Mouse (Mus musculus): ENCODE data around the gene Akap1. TPM values are rescaled to one million over a fixed set of nuclear protein-coding genes. Genes with fewer than 3 reads are reported as not detected.

Gene Akap1
- polyA plus RNA-seq, 1 experiment from 2014 or later = 14.0 TPM

- H3K4me3 ChIP-seq = no peak overlapping the region
- no peak overlapping the region for H3K27ac ChIP-seq
- no peaks in the 10 kb centered on the region for H3K9me3 ChIP-seq (replicated peaks)
- no peak overlapping the region for H3K4me2 ChIP-seq
- H3K4me1 ChIP-seq = peaks cover 14% of the 10 kb centered on the region
- H3K9ac ChIP-seq = no peak overlapping the region
- no peak for ATAC-seq
- WGBS (ENCODE audit: insufficient replicate concordance) = 79% methylated on average over 8 of the region's 8 CpGs
- peaks cover 85% of the 10 kb centered on the region for H3K36me3 ChIP-seq
- no peaks in the 10 kb centered on the region for H3K27me3 ChIP-seq (replicated peaks)
Observed at GRCm38 (mm10) chr11:88840292-88840691, 24.1 kb downstream of the Akap1 start.

GRCm38 (mm10) chr11:88839379-88839778, 25.0 kb downstream of the Akap1 start:
- Histone ChIP-seq H3K4me1 (peaks cover 14% of the 10 kb centered on the region), H3K27ac (no peak overlapping the region), H3K27me3 (replicated peaks) (no peaks in the 10 kb centered on the region), H3K4me3 (no peak overlapping the region), H3K4me2 (no peak overlapping the region), H3K36me3 (peaks cover 85% of the 10 kb centered on the region), H3K9ac (no peak overlapping the region), H3K9me3 (replicated peaks) (no peaks in the 10 kb centered on the region)
- ATAC-seq = no peak
- WGBS (ENCODE audit: insufficient replicate concordance) = 81% methylated on average over 6 of the region's 6 CpGs

- H3K4me2 ChIP-seq = no peak overlapping the region
- no peak for ATAC-seq
- H3K4me1 ChIP-seq = peaks cover 14% of the 10 kb centered on the region
- no peak overlapping the region for H3K4me3 ChIP-seq
- 87% methylated on average over 13 of the region's 13 CpGs for WGBS (ENCODE audit: insufficient replicate concordance)
- no peaks in the 10 kb centered on the region for H3K9me3 ChIP-seq (replicated peaks)
- peaks cover 85% of the 10 kb centered on the region for H3K36me3 ChIP-seq
- H3K9ac ChIP-seq = no peak overlapping the region
- no peak overlapping the region for H3K27ac ChIP-seq
- no peaks in the 10 kb centered on the region for H3K27me3 ChIP-seq (replicated peaks)
Observed at GRCm38 (mm10) chr11:88838630-88839029, 25.8 kb downstream of the Akap1 start.

- H3K4me1 ChIP-seq = no peaks in the 10 kb centered on the region
- no peak overlapping the region for H3K4me2 ChIP-seq
- H3K9me3 ChIP-seq (replicated peaks) = no peaks in the 10 kb centered on the region
- H3K9ac ChIP-seq = no peak overlapping the region
- WGBS (ENCODE audit: insufficient replicate concordance) = 87% methylated on average over 11 of the region's 11 CpGs
- no peak overlapping the region for H3K27ac ChIP-seq
- peaks cover 96% of the 10 kb centered on the region for H3K36me3 ChIP-seq
- H3K4me3 ChIP-seq = no peak overlapping the region
- ATAC-seq = no peak
- no peaks in the 10 kb centered on the region for H3K27me3 ChIP-seq (replicated peaks)
Observed at GRCm38 (mm10) chr11:88834606-88835005, 29.8 kb downstream of the Akap1 start.

GRCm38 (mm10) chr11:88834134-88834533, 30.3 kb downstream of the Akap1 start:
- no peak for ATAC-seq
- H3K27me3 ChIP-seq (replicated peaks) = no peaks in the 10 kb centered on the region
- H3K4me1 ChIP-seq = no peaks in the 10 kb centered on the region
- H3K9me3 ChIP-seq (replicated peaks) = no peaks in the 10 kb centered on the region
- H3K4me3 ChIP-seq = no peak overlapping the region
- no peak overlapping the region for H3K9ac ChIP-seq
- no peak overlapping the region for H3K27ac ChIP-seq
- H3K36me3 ChIP-seq = peaks cover 92% of the 10 kb centered on the region
- 87% methylated on average over 14 of the region's 14 CpGs for WGBS (ENCODE audit: insufficient replicate concordance)
- no peak overlapping the region for H3K4me2 ChIP-seq

GRCm38 (mm10) chr11:88833099-88833498, 31.3 kb downstream of the Akap1 start:
- WGBS (ENCODE audit: insufficient replicate concordance) = 88% methylated on average over 4 of the region's 4 CpGs
- Histone ChIP-seq H3K4me3 (no peak overlapping the region), H3K36me3 (peaks cover 81% of the 10 kb centered on the region), H3K4me1 (no peaks in the 10 kb centered on the region), H3K27ac (no peak overlapping the region), H3K9ac (no peak overlapping the region), H3K4me2 (no peak overlapping the region), H3K27me3 (replicated peaks) (no peaks in the 10 kb centered on the region), H3K9me3 (replicated peaks) (no peaks in the 10 kb centered on the region)
- ATAC-seq = no peak

- Histone ChIP-seq H3K9ac (no peak overlapping the region), H3K27me3 (replicated peaks) (0 out of 2 replicates have a peak, but pooled peaks cover under 1% of the 10 kb centered on the region), H3K36me3 (peaks cover 55% of the 10 kb centered on the region), H3K4me2 (no peak overlapping the region), H3K27ac (no peak overlapping the region), H3K9me3 (replicated peaks) (no peaks in the 10 kb centered on the region), H3K4me1 (no peaks in the 10 kb centered on the region), H3K4me3 (no peak overlapping the region)
- ATAC-seq = no peak
- 71% methylated on average over 2 of the region's 2 CpGs for WGBS (ENCODE audit: insufficient replicate concordance)
Observed at GRCm38 (mm10) chr11:88830257-88830804, 34.1 kb downstream of the Akap1 start.

GRCm38 (mm10) chr11:88828528-88828927, 35.9 kb downstream of the Akap1 start:
- no peak overlapping the region for H3K27ac ChIP-seq
- H3K4me3 ChIP-seq = no peak overlapping the region
- H3K4me2 ChIP-seq = no peak overlapping the region
- no peaks in the 10 kb centered on the region for H3K9me3 ChIP-seq (replicated peaks)
- H3K27me3 ChIP-seq (replicated peaks) = peaks cover 11% of the 10 kb centered on the region; the same call in 1 of the 2 replicates
- no peak overlapping the region for H3K9ac ChIP-seq
- no peaks in the 10 kb centered on the region for H3K4me1 ChIP-seq
- no peak for ATAC-seq
- peaks cover 37% of the 10 kb centered on the region for H3K36me3 ChIP-seq

- H3K27ac ChIP-seq = no peak overlapping the region
- H3K27me3 ChIP-seq (replicated peaks) = peaks cover 32% of the 10 kb centered on the region
- no peak overlapping the region for H3K9ac ChIP-seq
- no peaks in the 10 kb centered on the region for H3K9me3 ChIP-seq (replicated peaks)
- H3K36me3 ChIP-seq = peaks cover 10% of the 10 kb centered on the region
- H3K4me3 ChIP-seq = no peak overlapping the region
- no peak overlapping the region for H3K4me2 ChIP-seq
- H3K4me1 ChIP-seq = no peaks in the 10 kb centered on the region
- ATAC-seq = no peak
- WGBS (ENCODE audit: insufficient replicate concordance) = 33% methylated on average over 7 of the region's 7 CpGs
Observed at GRCm38 (mm10) chr11:88825909-88826308, 38.5 kb downstream of the Akap1 start.

GRCm38 (mm10) chr11:88822991-88823390, 41.4 kb downstream of the Akap1 start:
- Histone ChIP-seq H3K9ac (no peak overlapping the region), H3K4me2 (no peak overlapping the region), H3K9me3 (replicated peaks) (no peaks in the 10 kb centered on the region), H3K4me3 (no peak overlapping the region), H3K36me3 (no peaks in the 10 kb centered on the region), H3K27me3 (replicated peaks) (peaks cover 49% of the 10 kb centered on the region), H3K27ac (no peak overlapping the region), H3K4me1 (no peaks in the 10 kb centered on the region)
- ATAC-seq = no peak
- WGBS (ENCODE audit: insufficient replicate concordance) = 7% methylated on average over 7 of the region's 7 CpGs

- no peaks in the 10 kb centered on the region for H3K36me3 ChIP-seq
- no peak overlapping the region for H3K27ac ChIP-seq
- H3K27me3 ChIP-seq (replicated peaks) = peaks cover 49% of the 10 kb centered on the region
- H3K9ac ChIP-seq = no peak overlapping the region
- no peak overlapping the region for H3K4me3 ChIP-seq
- no peak overlapping the region for H3K4me2 ChIP-seq
- no peak for ATAC-seq
- no peaks in the 10 kb centered on the region for H3K4me1 ChIP-seq
- WGBS (ENCODE audit: insufficient replicate concordance) = 24% methylated on average over 5 of the region's 5 CpGs
- H3K9me3 ChIP-seq (replicated peaks) = no peaks in the 10 kb centered on the region
Observed at GRCm38 (mm10) chr11:88822526-88822925, 41.9 kb downstream of the Akap1 start.

- Histone ChIP-seq H3K9me3 (replicated peaks) (no peaks in the 10 kb centered on the region), H3K4me1 (no peaks in the 10 kb centered on the region), H3K27me3 (replicated peaks) (peaks cover 49% of the 10 kb centered on the region), H3K4me3 (no peak overlapping the region), H3K4me2 (0 out of 2 replicates have a peak overlapping the region, but pooled peaks have one; percentile 11), H3K36me3 (no peaks in the 10 kb centered on the region), H3K9ac (no peak overlapping the region), H3K27ac (no peak overlapping the region)
- no peak for ATAC-seq
- WGBS (ENCODE audit: insufficient replicate concordance) = 11% methylated on average over 24 of the region's 24 CpGs
Observed at GRCm38 (mm10) chr11:88820742-88821576, 43.4 kb downstream of the Akap1 start.
